ENCODE assay signal across 11 mouse cellular contexts in the genomic region with DNA sequence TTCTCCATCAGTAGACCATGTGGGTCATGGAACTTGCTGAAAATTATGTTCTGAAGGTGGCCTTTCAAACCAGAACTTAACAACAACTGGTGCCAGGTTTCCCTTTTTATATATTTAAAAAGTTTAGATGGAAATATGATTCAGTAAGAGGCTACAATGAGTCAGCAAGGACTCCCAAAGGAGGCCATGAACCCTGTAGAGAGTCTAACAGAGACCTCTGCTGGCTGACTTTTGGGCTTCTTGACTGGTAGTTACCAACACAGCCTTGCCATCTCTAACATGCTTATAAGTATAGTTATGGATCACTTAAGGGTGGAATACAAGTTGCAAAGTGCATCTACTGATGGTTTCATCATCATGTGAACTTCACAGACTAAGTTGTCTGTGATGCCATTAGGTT.
DNase-seq lines count a peak whose midpoint lies in the region; ATAC-seq and TF ChIP-seq lines count a peak whose summit lies in the region.
"Had no signal": no experiment of that assay in that cellular context is flagged by ENCODE, and none has a peak within 500 bp of the region (broad histone marks: within the 10 kb centered on the region; RNA-seq: fewer than 3 reads in every experiment).

No protein-coding gene starts in this region.

- TF ChIP-seq CTCF in CH12.LX (conservative IDR thresholded peaks at IDR 0.05 in 1 of 2, IDR thresholded peaks at IDR 0.05 in 1 of 2; ENCODE audit: low read depth in 2 of 2, low read length in 2 of 2): peak in 1 of 2 experiments; percentile 91; a peak in 2 of 4 replicates

- dilution Hi-C loops in CH12.LX (cut with MboI; ENCODE audit: extremely low pct_ligation_motif_present, extremely low pct_unique_long_range_greater_than_20kb, low sequenced_read_pairs): no loop called here

- H3K79me2 ChIP-seq in CH12.LX (replicated peaks; ENCODE audit: control insufficient read depth, extremely low read depth, insufficient read depth, poor library complexity, severe bottlenecking): no peaks in the 10 kb centered on the region

- no peak for TF ChIP-seq POLR2A in CH12.LX (IDR thresholded peaks at IDR 0.05; ENCODE audit: low read depth, low read length)

- H3K4me1 ChIP-seq in heart, embryonic 12.5 days (replicated peaks): no peaks in the 10 kb centered on the region
- peaks cover 4 to 14% of the 10 kb centered on the region in 2 experiments for H3K4me1 ChIP-seq in CH12.LX (ENCODE audit: control insufficient read depth in 1 of 2, insufficient read depth in 2 of 2)
- H3K4me1 ChIP-seq in forebrain, embryonic 16.5 days (replicated peaks; ENCODE audit: control insufficient read depth, insufficient read depth, low read length): no peaks in the 10 kb centered on the region
- H3K4me1 ChIP-seq: embryonic facial prominence, embryonic 10.5 days; heart, embryonic 13.5 days; limb, embryonic 13.5 days had no signal

- H3K27me3 ChIP-seq in heart, embryonic 12.5 days (replicated peaks): no peaks in the 10 kb centered on the region
- no peaks in the 10 kb centered on the region for H3K27me3 ChIP-seq in CH12.LX (replicated peaks)
- H3K27me3 ChIP-seq in forebrain, embryonic 16.5 days (replicated peaks; ENCODE audit: control insufficient read depth, insufficient read depth, low read length): no peaks in the 10 kb centered on the region
- H3K27me3 ChIP-seq: heart, embryonic 13.5 days; limb, embryonic 13.5 days had no signal

- no peak for ATAC-seq in heart, embryonic 12.5 days (ENCODE audit: insufficient number of reproducible peaks, low FRiP score)
- ATAC-seq in granulocyte monocyte progenitor cell, adult 5-6 weeks (replicated peaks; ENCODE audit: poor library complexity, severe bottlenecking): peak; percentile 73
- ATAC-seq in megakaryocyte progenitor cell, adult 5-6 weeks (replicated peaks; ENCODE audit: poor library complexity): peak; percentile 90
- ATAC-seq in forebrain, embryonic 16.5 days: no peak

- H3K36me3 ChIP-seq in heart, embryonic 12.5 days: no peaks in the 10 kb centered on the region
- no peaks in the 10 kb centered on the region for H3K36me3 ChIP-seq in CH12.LX (replicated peaks in 1 of 2; ENCODE audit: control insufficient read depth in 1 of 2, insufficient read depth in 1 of 2, low read length in 1 of 2)
- no peaks in the 10 kb centered on the region for H3K36me3 ChIP-seq in forebrain, embryonic 16.5 days (ENCODE audit: control insufficient read depth, insufficient read depth)
- H3K36me3 ChIP-seq: embryonic facial prominence, embryonic 10.5 days; heart, embryonic 13.5 days; limb, embryonic 13.5 days had no signal

- TF ChIP-seq EP300 in CH12.LX (IDR thresholded peaks at IDR 0.05; ENCODE audit: low read length): peak; percentile 53; the same call in 1 of the 2 replicates

- in situ Hi-C loops in CH12.LX (cut with MboI; ENCODE audit: low pct_ligation_motif_present, low pct_unique_long_range_greater_than_20kb, low sequenced_read_pairs): loop anchor here (10.0 to 25.0 kb wide), 2 partner anchors 307 to 605 kb away; no protein-coding TSS in a partner anchor

- DNase-seq in heart, adult 18-20 months: peak; percentile 33 to 45
- peak; percentile 78 for DNase-seq in CH12.LX (ENCODE audit: extremely low read depth)
- DNase-seq in layer of hippocampus, adult 8-10 months (ENCODE audit: low spot score in 2 of 2): no peak
- DNase-seq in frontal cortex, postnatal 25 days (ENCODE audit: low spot score in 2 of 2): no peak

- no peak overlapping the region for H3K4me3 ChIP-seq in heart, embryonic 12.5 days
- no peak overlapping the region for H3K4me3 ChIP-seq in CH12.LX (replicated peaks in 1 of 3; ENCODE audit: low read depth in 2 of 3, low read length in 2 of 3, poor library complexity in 1 of 3)
- H3K4me3 ChIP-seq in forebrain, embryonic 16.5 days (replicated peaks; ENCODE audit: low read length): no peak overlapping the region
- H3K4me3 ChIP-seq: embryonic facial prominence, embryonic 10.5 days; heart, embryonic 13.5 days; limb, embryonic 13.5 days had no signal

- no peak overlapping the region for H3K4me2 ChIP-seq in heart, embryonic 12.5 days
- 0 out of 2 replicates have a peak overlapping the region, but pooled peaks have one; percentile 24 for H3K4me2 ChIP-seq in CH12.LX (ENCODE audit: insufficient read depth, low read depth, poor library complexity, severe bottlenecking)
- no peak overlapping the region for H3K4me2 ChIP-seq in forebrain, embryonic 16.5 days (ENCODE audit: low read length)
- H3K4me2 ChIP-seq: heart, embryonic 13.5 days; limb, embryonic 13.5 days had no signal

- peaks cover 8% of the 10 kb centered on the region; the same call in 1 of the 2 replicates for H3K9me3 ChIP-seq in heart, embryonic 12.5 days (replicated peaks)
- no peaks in the 10 kb centered on the region for H3K9me3 ChIP-seq in CH12.LX (replicated peaks; ENCODE audit: low read length)
- H3K9me3 ChIP-seq in forebrain, embryonic 16.5 days (ENCODE audit: control insufficient read depth, low read length): no peaks in the 10 kb centered on the region
- H3K9me3 ChIP-seq: limb, embryonic 13.5 days had no signal

- peak; percentile 99 for TF ChIP-seq RAD21 in CH12.LX (IDR thresholded peaks at IDR 0.05; ENCODE audit: low read depth, low read length)

- no peak overlapping the region for H3K27ac ChIP-seq in heart, embryonic 12.5 days (ENCODE audit: poor library complexity, severe bottlenecking)
- H3K27ac ChIP-seq in CH12.LX (ENCODE audit: insufficient read depth, low read depth): no peak overlapping the region
- no peak overlapping the region for H3K27ac ChIP-seq in forebrain, embryonic 16.5 days (ENCODE audit: low read length)
- H3K27ac ChIP-seq: embryonic facial prominence, embryonic 10.5 days; heart, embryonic 13.5 days; limb, embryonic 13.5 days had no signal

- H3K9ac ChIP-seq in heart, embryonic 12.5 days: no peak overlapping the region
- H3K9ac ChIP-seq in CH12.LX (ENCODE audit: insufficient read depth, low read depth): no peak overlapping the region
- no peak overlapping the region for H3K9ac ChIP-seq in forebrain, embryonic 16.5 days (replicated peaks; ENCODE audit: low read depth, low read length)
- H3K9ac ChIP-seq: heart, embryonic 13.5 days; limb, embryonic 13.5 days had no signal

TF ChIP-seq in CH12.LX, 34 proteins besides CTCF, POLR2A, EP300 and RAD21:
- TF ChIP-seq JUN (IDR thresholded peaks at IDR 0.05; ENCODE audit: insufficient read depth, low read depth, low read length) (peak; percentile 83), ETS1 (conservative IDR thresholded peaks at IDR 0.05; ENCODE audit: low read depth, low read length) (no peak; the same call in 1 of the 2 replicates), ZC3H11A (IDR thresholded peaks at IDR 0.05; ENCODE audit: low read depth, low read length) (peak; percentile 88), NELFE (IDR thresholded peaks at IDR 0.05; ENCODE audit: low read depth, low read length) (no peak), MEF2A (IDR thresholded peaks at IDR 0.05; ENCODE audit: borderline replicate concordance, low read depth, low read length) (peak; percentile 31; the same call in 1 of the 2 replicates), E2F4 (IDR thresholded peaks at IDR 0.05; ENCODE audit: insufficient replicate concordance, low read depth, low read length) (no peak), USF1 (IDR thresholded peaks at IDR 0.05; ENCODE audit: low read depth, low read length) (no peak), MAZ (IDR thresholded peaks at IDR 0.05; ENCODE audit: low read depth, low read length) (no peak), SIN3A (IDR thresholded peaks at IDR 0.05; ENCODE audit: low read length) (0 out of 2 replicates have a peak, but pooled peaks have one; percentile 22), IRF4 (IDR thresholded peaks at IDR 0.05; ENCODE audit: low read depth, low read length) (peak; percentile 86), MYC (IDR thresholded peaks at IDR 0.05; ENCODE audit: low read depth, low read length) (peak; percentile 58; the same call in 1 of the 2 replicates), POLR2AphosphoS2 (IDR thresholded peaks at IDR 0.05; ENCODE audit: low read depth, low read length) (no peak), SMC3 (IDR thresholded peaks at IDR 0.05; ENCODE audit: low read depth, low read length) (peak; percentile 98), JUND (conservative IDR thresholded peaks at IDR 0.05; ENCODE audit: low read depth, low read length) (peak; percentile 90), MAFK (IDR thresholded peaks at IDR 0.05; ENCODE audit: insufficient replicate concordance, low read length) (peak; percentile 90; the same call in 1 of the 2 replicates), ELF1 (IDR thresholded peaks at IDR 0.05; ENCODE audit: low read depth, low read length) (no peak), MXI1 (IDR thresholded peaks at IDR 0.05; ENCODE audit: low read depth, low read length) (no peak)

Comparison
In these comparisons a context has a peak if more than half of its experiments do, and no peak if none do; other contexts are left out.
1. DNase-seq: peak in heart, adult 18-20 months (2 of 2) and CH12.LX (single experiment); none in layer of hippocampus, adult 8-10 months (0 of 2) and frontal cortex, postnatal 25 days (0 of 2).
2. ATAC-seq: peak in granulocyte monocyte progenitor cell, adult 5-6 weeks (single experiment) and megakaryocyte progenitor cell, adult 5-6 weeks (single experiment); none in heart, embryonic 12.5 days (single experiment) and forebrain, embryonic 16.5 days (single experiment).